Mouse (Mus musculus) macrophage (primary cell): ENCODE data around the gene Vasn. TPM values are rescaled to one million over a fixed set of nuclear protein-coding genes. Genes with fewer than 3 reads are reported as not detected.
"Not testable (repeated sequence)": the region's sequence is repeated elsewhere in the genome, so short reads cannot be mapped to it uniquely, and the experiment has no call there.

ENCODE experiments used
- H3K27ac ChIP-seq: fragments of 350-480 bp; formaldehyde crosslinking; 2 replicates; pipeline ENCODE4 v1.9.0; 2021
- H3K36me3 ChIP-seq: fragments of 350-480 bp; formaldehyde crosslinking; 2 replicates; pipeline ENCODE4 v1.9.0; 2021; ENCODE audit errors: inconsistent target
- H3K4me3 ChIP-seq: fragments of 350-480 bp; formaldehyde crosslinking; 2 replicates; pipeline ENCODE4 v1.9.0; 2021; ENCODE audit errors: inconsistent target
- H3K79me2 ChIP-seq: fragments of 350-480 bp; formaldehyde crosslinking; 2 replicates; pipeline ENCODE4 v1.9.0; 2021; ENCODE audit errors: inconsistent target
- WGBS: methylation state at CpG from one replicate; pipeline ENCODE4 v1.1.7; 2026; ENCODE audit warnings: inconsistent platforms; ENCODE audit not compliant: missing documents; 5-methylcytosine and 5-hydroxymethylcytosine counted together
- polyA plus RNA-seq: library from polyadenylated mRNA; stranded (reverse); fragments of 250-400 nt; gene quantifications from 3 replicates; pipeline ENCODE4 v1.2.4, GENCODE M21; 2018; ENCODE audit warnings: inconsistent platforms

Gene Vasn
- polyA plus RNA-seq, 1 experiment from 2014 or later = 0.07 TPM

DNA sequence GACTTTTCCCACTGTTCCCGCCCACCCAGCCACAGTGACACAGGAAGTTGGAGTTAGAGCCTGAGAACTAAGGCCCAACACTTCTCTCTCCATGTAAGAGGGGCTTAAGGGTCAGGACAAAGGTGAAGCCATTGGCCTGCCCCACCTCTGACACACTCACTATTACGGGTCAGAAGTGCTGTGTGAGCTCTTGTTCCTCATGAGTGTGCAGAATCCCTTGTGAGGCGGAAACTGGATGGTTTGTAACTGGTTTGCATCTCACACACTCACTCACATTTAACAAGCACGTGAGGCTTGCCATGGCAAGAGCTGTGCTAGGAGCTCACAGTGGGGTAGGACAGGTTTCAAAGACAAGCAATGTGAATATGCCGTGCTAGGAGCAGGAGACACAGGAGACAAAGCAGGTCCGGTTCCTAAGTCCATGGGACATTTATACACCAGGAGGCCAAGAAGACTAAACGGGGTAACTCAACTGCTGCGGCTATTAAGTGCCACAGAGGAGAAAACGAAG lies 16.9 kb downstream of the Vasn start:
- Histone ChIP-seq H3K4me3 (no peak overlapping the region), H3K27ac (no peak overlapping the region), H3K36me3 (peaks cover 66% of the 10 kb centered on the region), H3K79me2 (no peaks in the 10 kb centered on the region)
- WGBS = 87% methylated on average over 9 of the region's 9 CpGs

DNA sequence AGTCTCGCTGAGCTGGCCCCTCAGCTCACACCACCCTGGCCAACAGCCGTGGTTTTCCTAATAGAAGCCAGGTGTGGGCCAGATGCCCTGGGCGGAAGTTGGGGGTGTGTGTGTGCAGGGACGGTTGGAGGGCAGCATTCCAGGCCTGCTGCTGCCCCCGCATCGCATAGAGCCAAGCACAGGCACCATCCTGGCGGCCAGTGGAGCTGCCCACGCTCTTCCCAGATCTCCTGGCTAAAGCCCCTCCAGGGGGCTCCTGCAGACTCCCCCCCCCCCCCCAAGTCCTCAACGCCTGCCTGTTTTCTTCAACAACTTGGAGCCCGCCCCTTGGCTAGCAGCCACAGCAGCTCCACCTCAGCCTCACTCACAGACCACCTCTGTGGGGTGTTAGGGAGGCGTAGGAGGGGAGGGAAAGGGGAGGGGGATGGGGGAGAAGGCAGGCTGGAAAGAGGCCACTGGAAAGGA lies 19.1 kb downstream of the Vasn start:
- H3K27ac ChIP-seq = no peak overlapping the region
- peaks cover 65% of the 10 kb centered on the region for H3K36me3 ChIP-seq
- 56% methylated on average over 7 of the region's 11 CpGs for WGBS
- peaks cover 6% of the 10 kb centered on the region; the same call in 1 of the 2 replicates for H3K79me2 ChIP-seq
- H3K4me3 ChIP-seq = no peak overlapping the region

DNA sequence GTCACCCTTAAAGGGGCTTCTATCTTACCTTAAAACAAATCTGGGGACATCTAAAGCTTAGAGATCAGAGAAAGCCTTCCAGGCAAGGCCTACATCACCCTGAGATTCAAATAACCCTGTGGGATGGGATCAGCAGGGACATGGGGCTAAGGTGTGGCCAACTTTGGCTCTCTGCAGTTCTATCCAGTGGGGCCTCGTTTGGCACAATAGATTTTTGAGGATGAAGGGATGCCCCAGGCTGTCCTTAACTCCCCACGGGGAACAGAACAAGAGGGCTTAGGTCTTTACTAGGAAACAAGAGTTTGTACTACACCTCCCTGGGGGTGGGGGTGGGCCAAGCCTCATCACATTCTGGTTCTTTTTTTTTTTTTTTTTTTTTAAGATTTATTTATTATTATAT lies 19.6 kb downstream of the Vasn start:
- H3K4me3 ChIP-seq = no peak overlapping the region
- no peak overlapping the region for H3K27ac ChIP-seq
- H3K36me3 ChIP-seq = peaks cover 65% of the 10 kb centered on the region
- H3K79me2 ChIP-seq = peaks cover 11% of the 10 kb centered on the region; the same call in 1 of the 2 replicates
- 60% methylated on average over 2 of the region's 2 CpGs for WGBS

DNA sequence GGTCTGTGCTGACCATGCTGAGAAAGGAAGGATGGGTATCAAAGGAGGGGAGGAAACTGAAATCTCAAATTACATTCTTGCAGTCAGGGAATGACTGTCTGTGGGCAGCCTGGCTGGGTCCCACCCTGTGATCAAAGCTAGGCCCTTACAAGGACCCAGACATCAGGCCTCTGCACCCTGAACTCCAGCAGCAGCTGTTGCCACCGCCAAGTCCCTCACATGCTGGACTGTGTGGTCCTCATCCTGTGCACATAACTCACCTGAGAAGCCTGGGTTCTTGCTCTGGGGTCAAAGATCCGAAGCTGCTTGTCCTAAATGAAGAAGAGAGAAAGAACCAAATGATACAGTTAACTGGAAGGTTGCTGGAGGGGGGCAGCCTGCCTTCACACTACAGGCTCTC lies 21.9 kb downstream of the Vasn start:
- 91% methylated on average over 2 of the region's 2 CpGs for WGBS
- Histone ChIP-seq H3K4me3 (no peak overlapping the region), H3K27ac (no peak overlapping the region), H3K36me3 (peaks cover 64% of the 10 kb centered on the region), H3K79me2 (peaks cover 25% of the 10 kb centered on the region; the same call in 1 of the 2 replicates)

DNA sequence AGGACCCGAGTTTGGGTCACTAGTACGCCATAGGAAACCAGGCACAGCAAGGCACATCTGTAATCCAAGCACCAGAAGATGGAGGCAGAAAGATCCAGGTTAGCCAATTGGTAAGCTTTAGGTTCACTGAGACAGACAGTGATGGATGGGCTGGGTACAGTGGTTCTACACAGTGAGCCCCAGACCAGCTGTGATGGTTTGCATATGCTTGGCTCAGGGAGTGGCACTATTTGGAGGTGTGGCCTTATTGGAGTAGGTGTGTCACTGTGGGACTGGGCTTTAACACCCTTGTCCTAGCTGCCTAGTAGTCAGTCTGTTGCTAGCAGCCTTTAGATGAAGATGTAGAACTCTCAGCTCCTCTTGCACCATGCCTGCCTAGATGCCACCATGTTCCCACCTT lies 24.1 kb downstream of the Vasn start:
- 79% methylated on average over 2 of the region's 2 CpGs for WGBS
- H3K27ac ChIP-seq = no peak overlapping the region
- peaks cover 78% of the 10 kb centered on the region for H3K36me3 ChIP-seq
- peaks cover 29% of the 10 kb centered on the region; the same call in 1 of the 2 replicates for H3K79me2 ChIP-seq
- H3K4me3 ChIP-seq = no peak overlapping the region

DNA sequence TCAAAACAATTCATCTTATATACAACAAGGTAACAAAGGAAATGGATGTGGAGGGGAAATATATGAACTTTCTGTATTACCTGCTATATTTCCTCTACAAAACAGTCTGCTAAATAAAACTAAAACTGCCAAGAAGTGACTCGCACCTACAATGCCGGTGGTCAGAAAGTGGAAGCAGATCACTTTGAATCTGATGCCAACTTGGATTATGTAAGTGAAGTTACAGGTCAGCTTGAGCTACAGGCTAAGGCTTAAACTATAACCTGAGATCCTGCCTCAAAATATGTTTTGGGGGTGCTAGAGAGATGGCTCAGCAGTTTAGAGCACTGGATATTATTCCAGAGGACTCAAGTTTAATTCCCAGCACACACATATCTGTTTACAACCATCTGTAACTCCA lies 26.0 kb downstream of the Vasn start:
- Histone ChIP-seq H3K36me3 (peaks cover 89% of the 10 kb centered on the region), H3K4me3 (no peak overlapping the region), H3K27ac (no peak overlapping the region), H3K79me2 (peaks cover 29% of the 10 kb centered on the region; the same call in 1 of the 2 replicates)
- WGBS = 88% methylated on average over 2 of the region's 2 CpGs

DNA sequence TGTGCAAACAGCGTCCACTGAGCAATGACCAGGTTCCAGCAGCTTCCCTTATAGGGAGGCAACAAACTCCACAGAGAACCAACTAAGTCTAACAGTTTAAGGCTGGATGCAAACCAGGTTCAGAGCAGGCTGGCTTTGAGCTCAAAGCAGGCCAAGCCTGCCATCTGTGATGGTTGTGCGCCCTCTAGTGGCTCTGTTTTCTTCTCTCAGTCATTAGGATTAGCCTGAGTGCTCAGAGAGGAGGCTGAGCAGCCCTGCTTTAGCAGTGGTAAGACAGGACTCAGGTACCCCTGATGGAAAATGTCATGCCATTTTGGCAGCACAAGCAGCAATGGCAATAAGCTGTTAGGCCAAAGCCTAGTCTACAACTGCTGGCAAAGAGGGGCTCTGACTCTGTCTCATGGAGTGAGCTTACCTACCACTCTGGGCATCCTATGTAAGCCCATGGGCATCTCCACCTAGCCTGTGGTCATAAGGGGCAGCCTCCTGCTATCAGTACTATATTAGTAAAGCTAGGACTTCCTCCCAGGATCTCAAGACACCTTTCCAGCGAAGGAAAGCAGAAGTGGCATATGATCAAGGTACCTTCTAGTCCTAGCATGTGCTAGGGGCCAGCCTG lies 27.6 kb downstream of the Vasn start:
- WGBS = 48% methylated on average over 3 of the region's 3 CpGs
- Histone ChIP-seq H3K4me3 (no peak overlapping the region), H3K36me3 (peaks cover 87% of the 10 kb centered on the region), H3K79me2 (peaks cover 35% of the 10 kb centered on the region; the same call in 1 of the 2 replicates), H3K27ac (no peak overlapping the region)

DNA sequence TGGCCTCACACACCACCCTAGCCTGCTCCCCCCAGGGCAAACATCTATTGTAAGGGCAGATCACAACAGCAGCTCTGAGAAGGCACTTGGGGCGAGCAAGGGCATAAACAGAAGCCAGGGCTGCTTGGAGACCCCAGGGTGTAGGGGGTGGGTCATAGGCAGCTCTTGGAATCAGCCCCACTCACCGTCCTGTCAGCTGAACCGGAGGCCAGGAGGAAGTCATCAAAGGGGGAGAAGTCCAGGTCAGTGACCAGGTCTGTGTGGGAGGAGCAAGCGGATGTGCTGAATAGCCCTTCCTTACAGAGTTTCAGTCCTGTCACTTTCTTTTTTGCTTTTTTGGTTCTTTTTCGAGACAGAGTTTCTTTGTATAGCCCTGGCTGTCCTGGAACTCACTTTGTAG lies 30.6 kb downstream of the Vasn start:
- Histone ChIP-seq H3K27ac (no peak overlapping the region), H3K36me3 (peaks cover 80% of the 10 kb centered on the region), H3K79me2 (peaks cover 45% of the 10 kb centered on the region), H3K4me3 (no peak overlapping the region)
- WGBS = 81% methylated on average over 5 of the region's 5 CpGs

DNA sequence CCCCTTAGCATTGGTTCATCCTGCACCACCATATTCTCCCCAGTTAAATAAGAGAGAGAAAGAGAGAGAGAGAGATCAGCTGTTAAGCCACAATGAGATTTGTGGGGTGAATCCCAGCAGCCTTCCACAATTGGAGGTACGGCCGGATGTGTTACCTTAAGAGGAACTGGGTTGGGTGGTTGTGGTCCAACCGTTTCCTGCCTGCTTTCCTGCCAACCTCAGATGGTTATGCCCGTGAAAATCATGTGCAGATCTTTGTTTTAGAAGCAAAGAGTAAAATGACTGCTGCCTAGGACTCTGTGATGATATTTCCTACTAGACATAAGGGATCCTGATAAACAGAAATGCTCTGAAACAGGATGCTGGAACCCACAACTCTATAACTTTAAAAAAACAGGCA lies 34.4 kb downstream of the Vasn start:
- Histone ChIP-seq H3K4me3 (no peak overlapping the region), H3K27ac (peak overlapping the region; percentile 36), H3K79me2 (peaks cover 74% of the 10 kb centered on the region), H3K36me3 (peaks cover 62% of the 10 kb centered on the region)
- 3% methylated on average over 4 of the region's 4 CpGs for WGBS

DNA sequence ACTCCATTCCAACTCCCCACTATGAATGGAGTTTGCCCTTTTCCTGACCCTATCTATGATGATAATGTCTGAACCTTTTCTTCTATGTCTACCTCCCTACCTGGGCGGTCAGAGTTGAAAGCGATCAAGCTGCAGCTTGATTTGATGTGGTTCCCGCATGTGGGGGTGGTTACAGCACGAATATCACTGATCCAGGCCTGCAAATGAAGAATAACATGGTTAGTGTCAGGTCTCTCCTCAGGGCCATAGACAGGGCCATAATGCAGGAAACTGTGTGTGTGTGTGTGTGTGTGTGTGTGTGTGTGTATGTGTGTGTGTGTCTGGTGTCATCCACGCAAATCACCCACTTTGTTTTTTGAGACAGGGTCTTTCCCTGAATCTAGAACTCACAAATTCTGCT lies 37.1 kb downstream of the Vasn start:
- Histone ChIP-seq H3K27ac (no peak overlapping the region), H3K4me3 (no peak overlapping the region), H3K36me3 (peaks cover 43% of the 10 kb centered on the region), H3K79me2 (peaks cover 77% of the 10 kb centered on the region)
- WGBS = 95% methylated on average over 5 of the region's 5 CpGs

DNA sequence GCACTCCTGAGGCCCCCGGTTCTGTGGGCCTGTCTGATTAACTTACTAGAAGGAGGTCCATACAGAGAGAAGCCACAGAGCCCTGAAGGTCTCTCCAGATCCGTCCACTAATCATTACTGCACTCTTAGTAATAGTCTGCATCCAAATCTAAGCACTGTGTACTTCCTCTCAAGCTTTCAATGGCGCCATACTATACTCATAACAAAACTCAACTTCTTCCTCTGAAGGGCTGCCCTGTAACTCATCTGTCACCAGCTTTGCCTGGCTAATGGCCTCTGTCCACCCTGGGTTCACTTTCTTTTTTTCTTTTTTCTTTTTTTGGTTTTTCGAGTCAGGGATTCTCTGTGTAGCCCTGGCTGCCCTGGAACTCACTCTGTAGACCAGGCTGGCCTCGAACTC lies 38.3 kb downstream of the Vasn start:
- peak overlapping the region; percentile 89 for H3K4me3 ChIP-seq
- H3K36me3 ChIP-seq = peaks cover 32% of the 10 kb centered on the region
- WGBS = 14% methylated on average over 5 of the region's 5 CpGs
- H3K27ac ChIP-seq = peak overlapping the region; percentile 81
- H3K79me2 ChIP-seq = peaks cover 65% of the 10 kb centered on the region

DNA sequence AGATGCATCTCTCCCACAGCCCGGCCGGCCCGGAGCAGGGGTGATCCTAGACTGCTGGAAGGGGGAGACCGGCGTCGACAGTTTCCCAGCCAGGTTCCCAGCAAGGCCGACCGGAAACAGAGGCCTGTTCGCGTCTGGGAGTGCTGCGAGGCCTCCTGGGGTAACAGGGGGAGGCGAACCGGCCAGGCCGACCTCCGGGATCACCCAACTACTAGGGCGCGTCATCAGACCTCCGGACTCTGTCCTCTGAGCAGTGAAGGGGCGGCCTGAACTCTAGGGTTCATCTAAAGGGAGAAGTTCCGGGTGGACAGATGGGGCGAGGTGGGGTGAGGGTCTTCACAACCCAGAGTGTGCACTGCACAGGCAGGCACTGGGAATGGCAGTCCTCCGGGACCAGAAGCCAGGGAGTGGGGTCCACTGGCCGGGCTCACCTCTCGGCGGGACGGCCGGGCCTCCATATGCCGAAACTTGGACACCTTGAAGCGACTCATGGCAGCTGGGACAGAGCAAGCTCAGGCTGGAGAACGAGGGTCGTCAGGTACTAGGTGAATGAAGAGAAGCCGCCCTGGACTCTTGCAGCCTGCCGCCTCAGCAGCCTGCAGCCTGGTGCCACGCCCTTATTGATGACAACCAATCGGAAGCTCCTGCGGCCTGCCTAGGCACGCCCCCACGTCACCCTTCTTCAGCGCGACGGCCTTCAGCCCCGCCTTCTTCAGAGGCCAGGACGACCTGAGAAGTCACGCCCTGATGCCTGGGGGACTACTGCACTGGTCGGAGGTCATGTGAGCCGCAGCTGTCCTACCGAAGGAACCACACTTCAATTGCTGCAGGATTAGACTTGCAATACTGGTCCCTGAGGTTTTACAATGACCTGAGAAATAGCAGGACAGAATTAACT lies 39.6 kb downstream of the Vasn start, which contains the start of gene Coro7:
Coro7 (minus strand) TSS at position 657 of the 898 bp plus-strand sequence.
- Histone ChIP-seq H3K36me3 (peaks cover 22% of the 10 kb centered on the region), H3K79me2 (peaks cover 56% of the 10 kb centered on the region), H3K4me3 (peak within 1 kb of the TSS; percentile 89), H3K27ac (peak within 1 kb of the TSS; percentile 81)
- WGBS = under 1% methylated on average over 47 of the region's 47 CpGs

DNA sequence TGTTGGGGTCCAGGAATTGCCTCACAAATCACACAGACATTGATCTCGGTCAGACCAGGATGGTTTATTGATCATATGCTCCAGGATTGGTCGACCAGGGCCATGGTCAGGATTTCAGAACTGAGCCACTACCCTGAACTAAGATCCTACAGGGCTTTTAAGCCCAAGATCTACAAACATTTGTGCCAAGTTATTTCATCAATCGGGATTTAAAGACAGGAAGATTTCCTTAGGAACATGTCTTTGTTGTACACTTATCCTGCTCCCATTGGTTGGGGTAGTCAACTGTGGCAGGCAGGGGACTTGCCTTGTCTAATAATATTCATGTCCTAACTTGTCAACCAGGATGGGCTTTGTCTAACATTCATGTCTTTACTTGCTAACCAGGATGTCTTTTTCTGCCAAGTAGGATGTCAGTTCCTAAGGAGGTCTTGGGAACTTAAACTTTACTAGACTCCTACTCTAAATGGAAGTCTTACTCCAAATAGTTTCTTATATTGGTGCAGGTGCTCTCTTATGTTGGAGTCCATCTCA lies 41.2 kb downstream of the Vasn start:
- not testable (repeated sequence) for H3K4me3 ChIP-seq, H3K36me3 ChIP-seq, H3K27ac ChIP-seq
- peaks cover 56% of the 10 kb centered on the region for H3K79me2 ChIP-seq
- 94% methylated on average over 3 of the region's 3 CpGs for WGBS

DNA sequence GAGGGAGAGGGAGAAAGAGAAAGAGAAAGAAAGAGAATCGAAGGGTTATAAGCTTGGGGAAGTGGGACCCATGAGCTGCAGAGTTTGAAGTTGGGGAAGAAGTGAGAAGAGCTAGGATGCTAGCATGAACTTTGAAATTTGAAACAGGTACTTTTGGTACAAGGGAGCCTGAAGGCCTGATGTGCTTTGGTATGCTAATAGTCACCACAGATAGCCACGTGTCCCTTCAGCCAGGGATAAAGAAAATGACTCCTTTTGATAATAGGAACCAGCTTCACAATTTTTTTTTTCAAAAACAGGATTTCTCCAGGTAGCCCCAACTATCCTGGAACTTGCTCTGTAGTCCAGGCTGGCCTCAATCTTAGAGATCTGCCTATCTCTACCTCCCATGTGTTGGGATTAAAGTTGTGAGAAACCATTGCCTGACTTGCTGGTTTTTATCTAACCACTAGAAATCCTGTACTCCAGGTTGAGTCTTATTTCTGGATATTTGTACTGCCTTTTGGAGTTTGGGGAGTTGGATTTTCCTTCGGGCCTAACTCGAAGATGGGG lies 43.0 kb downstream of the Vasn start:
- WGBS = 65% methylated on average over 4 of the region's 4 CpGs
- H3K36me3 ChIP-seq = peaks cover 6% of the 10 kb centered on the region; the same call in 1 of the 2 replicates
- H3K79me2 ChIP-seq = peaks cover 41% of the 10 kb centered on the region
- H3K27ac ChIP-seq = peak overlapping the region; percentile 86
- peak overlapping the region; percentile 97 for H3K4me3 ChIP-seq
